Mouse (Mus musculus) lung, postnatal 0 days (tissue): ENCODE results near the gene Unkl.

Experiments used
- CTCF ChIP-seq: IDR thresholded peaks from 2 replicates; pipeline ENCODE4 v1.5.1; 2016; ENCODE audit warnings: antibody characterized with exemption, mild to moderate bottlenecking
- EP300 ChIP-seq: IDR thresholded peaks from 2 replicates; pipeline ENCODE4 v1.6.1; 2016; ENCODE audit warnings: antibody characterized with exemption, mild to moderate bottlenecking, control low read depth

GRCm38 (mm10) chr17:25184961-25185360 is 3.2 kb upstream of the Unkl start:
- TF ChIP-seq EP300 (no peak), CTCF (no peak)
